Mouse (Mus musculus) CH12.LX (cell line): ENCODE measurements at regions not wholly inside any gene's neighbourhood (a gene's known extent, or its start where the extent isn't known, plus 50 kb on each side); places are given as distances from the start of the nearest gene placed in this dataset.

Experiments
- DNase-seq: peaks from one replicate; pipeline ENCODE4 v3.0.0-alpha.2; 2013; ENCODE audit errors: extremely low read depth
- H3K27ac ChIP-seq: 2 replicates; pipeline ENCODE4 v1.5.1; 2012; ENCODE audit warnings: low read depth, mild to moderate bottlenecking, control low read depth, moderate library complexity; ENCODE audit not compliant: insufficient read depth
- H3K27me3 ChIP-seq: replicated peaks from 2 replicates; pipeline ENCODE3; 2012; ENCODE audit warnings: inconsistent platforms
- H3K36me3 ChIP-seq, 2 experiments: replicated peaks in 1 of 2; 2 replicates each; pipeline versions ENCODE3 to v1.6.1; 2012; ENCODE audit warnings: inconsistent platforms in 1 of 2, low read length in 1 of 2, mild to moderate bottlenecking in 1 of 2, mixed read lengths in 1 of 2, moderate library complexity in 1 of 2; ENCODE audit not compliant: control insufficient read depth in 1 of 2, insufficient read depth in 1 of 2
- H3K4me1 ChIP-seq, 2 experiments: 2 replicates each; pipeline ENCODE4 v1.6.1; 2012; ENCODE audit warnings: inconsistent platforms in 1 of 2, moderate library complexity in 1 of 2; ENCODE audit not compliant: insufficient read depth in 2 of 2, control insufficient read depth in 1 of 2
- H3K4me2 ChIP-seq: 2 replicates; pipeline ENCODE4 v1.6.1; 2012; ENCODE audit warnings: low read depth, mild to moderate bottlenecking, control low read depth; ENCODE audit not compliant: poor library complexity, insufficient read depth, severe bottlenecking
- H3K4me3 ChIP-seq, 3 experiments: fragments of 150-350 bp in 1 of 3; sonication (generic) in 1 of 3; replicated peaks in 1 of 3; 2 replicates each; pipeline versions ENCODE3 to v1.5.1; 2011 to 2012; ENCODE audit warnings: low read depth in 2 of 3, low read length in 2 of 3, mild to moderate bottlenecking in 2 of 3, moderate library complexity in 2 of 3, control low read depth in 1 of 3, improper control_type of control experiment in 1 of 3, inconsistent platforms in 1 of 3, mixed read lengths in 1 of 3; ENCODE audit not compliant: poor library complexity in 1 of 3
- H3K79me2 ChIP-seq: replicated peaks from 2 replicates; pipeline ENCODE4 v1.6.1; 2012; ENCODE audit warnings: mild to moderate bottlenecking, moderate library complexity; ENCODE audit not compliant: control insufficient read depth, poor library complexity, insufficient read depth, severe bottlenecking; ENCODE audit errors: extremely low read depth
- H3K9ac ChIP-seq: 2 replicates; pipeline ENCODE4 v1.6.1; 2012; ENCODE audit warnings: low read depth, mild to moderate bottlenecking, control low read depth, moderate library complexity; ENCODE audit not compliant: insufficient read depth
- H3K9me3 ChIP-seq: replicated peaks from 2 replicates; pipeline ENCODE3; 2012; ENCODE audit warnings: low read length, inconsistent platforms, mixed read lengths
- CTCF ChIP-seq, 2 experiments: IDR thresholded peaks in 1 of 2; conservative IDR thresholded peaks in 1 of 2; 2 replicates each; pipeline ENCODE4 v1.5.1; 2011 to 2012; ENCODE audit warnings: low read depth in 2 of 2, low read length in 2 of 2, improper control_type of control experiment in 1 of 2, inconsistent platforms in 1 of 2, mild to moderate bottlenecking in 1 of 2, moderate library complexity in 1 of 2
- E2F4 ChIP-seq: IDR thresholded peaks from 2 replicates; pipeline ENCODE4 v1.6.1; 2011; ENCODE audit warnings: low read depth, low read length, improper control_type of control experiment; ENCODE audit not compliant: insufficient replicate concordance
- ELF1 ChIP-seq: IDR thresholded peaks from 2 replicates; pipeline ENCODE4 v1.6.1; 2014; ENCODE audit warnings: low read depth, mild to moderate bottlenecking, inconsistent platforms, low read length, improper control_type of control experiment
- EP300 ChIP-seq: IDR thresholded peaks from 2 replicates; pipeline ENCODE4 v1.6.1; 2011; ENCODE audit warnings: low read length, improper control_type of control experiment
- HCFC1 ChIP-seq: IDR thresholded peaks from 2 replicates; pipeline ENCODE4 v1.6.1; 2012; ENCODE audit warnings: low read depth, mild to moderate bottlenecking, inconsistent platforms, low read length, improper control_type of control experiment
- JUN ChIP-seq: IDR thresholded peaks from 2 replicates; pipeline ENCODE4 v1.6.1; 2011; ENCODE audit warnings: low read depth, mild to moderate bottlenecking, low read length, improper control_type of control experiment, moderate library complexity; ENCODE audit not compliant: insufficient read depth
- MAFK ChIP-seq: IDR thresholded peaks from 2 replicates; pipeline ENCODE4 v1.6.1; 2011; ENCODE audit warnings: low read length, improper control_type of control experiment; ENCODE audit not compliant: insufficient replicate concordance
- MAX ChIP-seq: IDR thresholded peaks from 2 replicates; pipeline ENCODE4 v1.6.1; 2011; ENCODE audit warnings: low read length, improper control_type of control experiment
- MAZ ChIP-seq: IDR thresholded peaks from 2 replicates; pipeline ENCODE4 v1.6.1; 2012; ENCODE audit warnings: low read depth, mild to moderate bottlenecking, inconsistent platforms, low read length, improper control_type of control experiment, moderate library complexity
- MEF2A ChIP-seq: IDR thresholded peaks from 2 replicates; pipeline ENCODE4 v1.6.1; 2014; ENCODE audit warnings: low read depth, mild to moderate bottlenecking, inconsistent platforms, low read length, improper control_type of control experiment, borderline replicate concordance
- MXI1 ChIP-seq: IDR thresholded peaks from 2 replicates; pipeline ENCODE4 v1.6.1; 2011; ENCODE audit warnings: mild to moderate bottlenecking, low read depth, low read length, improper control_type of control experiment
- MYC ChIP-seq: IDR thresholded peaks from 2 replicates; pipeline ENCODE4 v1.6.1; 2011; ENCODE audit warnings: low read depth, mild to moderate bottlenecking, improper control_type of control experiment, low read length
- NRF1 ChIP-seq: IDR thresholded peaks from 2 replicates; pipeline ENCODE4 v1.6.1; 2014; ENCODE audit warnings: low read depth, mild to moderate bottlenecking, inconsistent platforms, low read length, improper control_type of control experiment, moderate library complexity
- POLR2AphosphoS2 ChIP-seq: IDR thresholded peaks from 2 replicates; pipeline ENCODE4 v1.6.1; 2011; ENCODE audit warnings: low read depth, low read length, improper control_type of control experiment
- RAD21 ChIP-seq: IDR thresholded peaks from 2 replicates; pipeline ENCODE4 v1.6.1; 2011; ENCODE audit warnings: low read depth, mild to moderate bottlenecking, low read length, improper control_type of control experiment, moderate library complexity
- SIN3A ChIP-seq: IDR thresholded peaks from 2 replicates; pipeline ENCODE4 v1.6.1; 2012; ENCODE audit warnings: low read length, improper control_type of control experiment, inconsistent platforms
- ZKSCAN1 ChIP-seq: IDR thresholded peaks from 2 replicates; pipeline ENCODE4 v1.6.1; 2012; ENCODE audit warnings: low read depth, inconsistent platforms, low read length, improper control_type of control experiment, borderline replicate concordance
- ZMIZ1 ChIP-seq: IDR thresholded peaks from 2 replicates; pipeline ENCODE4 v1.6.1; 2012; ENCODE audit warnings: low read depth, mild to moderate bottlenecking, inconsistent platforms, low read length, improper control_type of control experiment
- dilution Hi-C: fragments of 300-500 bp; cut with MboI; formaldehyde crosslinking; loops from 2 replicates; pipeline ENCODE4 v1.14.3; 2020; ENCODE audit warnings: low sequenced_read_pairs; ENCODE audit not compliant: extremely low pct_unique_long_range_greater_than_20kb, extremely low pct_ligation_motif_present
- in situ Hi-C: fragments of 300-500 bp; cut with MboI; formaldehyde crosslinking; loops from 3 replicates; pipeline ENCODE4 v1.14.3; 2019; ENCODE audit warnings: low sequenced_read_pairs, low pct_ligation_motif_present, low pct_unique_long_range_greater_than_20kb, mixed read lengths

- Histone ChIP-seq H3K4me1 (no peaks in the 10 kb centered on the region), H3K9me3 (no peaks in the 10 kb centered on the region), H3K27me3 (no peaks in the 10 kb centered on the region), H3K27ac (no peak overlapping the region), H3K79me2 (no peaks in the 10 kb centered on the region), H3K36me3 (no peaks in the 10 kb centered on the region), H3K9ac (no peak overlapping the region), H3K4me2 (peak overlapping the region; percentile 56; the same call in 1 of the 2 replicates), H3K4me3 (no peak overlapping the region)
- dilution Hi-C loops (no loop called here), in situ Hi-C loops (no loop called here)
- no peak for DNase-seq
- TF ChIP-seq E2F4 (no peak), HCFC1 (no peak), ELF1 (no peak), MEF2A (no peak), NRF1 (no peak), JUN (no peak), MAZ (no peak), ZKSCAN1 (no peak), MXI1 (no peak), RAD21 (no peak), MAX (no peak), ZMIZ1 (no peak)
Observed at GRCm38 (mm10) chr1:63928361-63928760, 159.3 kb upstream of the 4933402D24Rik start.

GRCm38 (mm10) chr1:63920181-63920933 is 151.3 kb upstream of the 4933402D24Rik start:
- TF ChIP-seq MYC (no peak), SIN3A (no peak), POLR2AphosphoS2 (no peak), EP300 (no peak), MAFK (peak; percentile 71; the same call in 1 of the 2 replicates), CTCF (conservative IDR thresholded peaks at IDR 0.05 in 1 of 2, IDR thresholded peaks at IDR 0.05 in 1 of 2; ENCODE audit: low read depth in 2 of 2, low read length in 2 of 2) (no peak)
- in situ Hi-C loops (no loop called here), dilution Hi-C loops (no loop called here)
- Histone ChIP-seq H3K4me3 (no peak overlapping the region), H3K27ac (no peak overlapping the region), H3K9me3 (no peaks in the 10 kb centered on the region), H3K9ac (no peak overlapping the region), H3K27me3 (no peaks in the 10 kb centered on the region), H3K36me3 (no peaks in the 10 kb centered on the region), H3K4me2 (no peak overlapping the region), H3K79me2 (no peaks in the 10 kb centered on the region), H3K4me1 (no peaks in the 10 kb centered on the region)
- DNase-seq: no peak
